Mouse (Mus musculus) midbrain, embryonic 11.5 days (tissue): ENCODE measurements around the gene 1520401A03Rik. TPM values are rescaled to one million over a fixed set of nuclear protein-coding genes. Genes with fewer than 3 reads are reported as not detected.
A peak's percentile ranks its signal among the peaks of the same experiment; 100 is the strongest.
"Not testable (repeated sequence)": the region's sequence is repeated elsewhere in the genome, so short reads cannot be mapped to it uniquely, and the experiment has no call there.

Experiments used
- ATAC-seq: fragments of 200-750 bp; cut with Nextera tagmentation; 2 replicates; pipeline ENCODE4 v1.8.0; 2017; ENCODE audit warnings: moderate TSS enrichment, moderate library complexity; ENCODE audit not compliant: low FRiP score
- DNase-seq: peaks from one replicate; pipeline ENCODE4 v3.0.0; 2015; ENCODE audit warnings: low spot score; ENCODE audit errors: missing footprints
- H3K27ac ChIP-seq: fragments of 300-500 bp; sonication (generic); 2 replicates; pipeline ENCODE4 v1.5.1; 2014; ENCODE audit warnings: low read depth, low read length
- H3K27me3 ChIP-seq: fragments of 300-500 bp; sonication (generic); 2 replicates; pipeline ENCODE4 v1.6.1; 2014; ENCODE audit warnings: mild to moderate bottlenecking, low read length, moderate library complexity, mixed read lengths; ENCODE audit not compliant: control insufficient read depth, insufficient read depth
- H3K36me3 ChIP-seq: fragments of 300-500 bp; sonication (generic); 2 replicates; pipeline ENCODE4 v1.6.1; 2014; ENCODE audit warnings: mild to moderate bottlenecking, low read length, moderate library complexity, mixed read lengths; ENCODE audit not compliant: control insufficient read depth, insufficient read depth
- H3K4me1 ChIP-seq: fragments of 300-500 bp; sonication (generic); 2 replicates; pipeline ENCODE4 v1.6.1; 2014; ENCODE audit warnings: low read length; ENCODE audit not compliant: control insufficient read depth, insufficient read depth
- H3K4me2 ChIP-seq: fragments of 300-500 bp; sonication (generic); 2 replicates; pipeline ENCODE4 v1.6.1; 2014; ENCODE audit warnings: mild to moderate bottlenecking, moderate library complexity
- H3K4me3 ChIP-seq: fragments of 300-500 bp; sonication (generic); 2 replicates; pipeline ENCODE4 v1.5.1; 2014; ENCODE audit warnings: low read depth, low read length
- H3K9ac ChIP-seq: fragments of 300-500 bp; sonication (generic); 2 replicates; pipeline ENCODE4 v1.6.1; 2014; ENCODE audit warnings: low read length
- H3K9me3 ChIP-seq: fragments of 300-500 bp; sonication (generic); 2 replicates; pipeline ENCODE4 v1.6.1; 2016; ENCODE audit warnings: low read length; ENCODE audit not compliant: control insufficient read depth
- WGBS: fragments of 180-500 bp; shearing (Covaris S2); extraction: QIAGEN DNeasy Blood & Tissue Kit; methylation state at CpG from one replicate; pipeline ENCODE4 v1.1.7; 2014; 5-methylcytosine and 5-hydroxymethylcytosine counted together
- polyA plus RNA-seq: library from polyadenylated mRNA; unstranded; fragments of >200 nt; fragmentation: Nextera tagmentation; extraction: Ambion mirVana; gene quantifications from 2 replicates; pipeline ENCODE4 v1.2.1, GENCODE M21; 2014

The 1520401A03Rik gene
- not detected in 2 replicates for polyA plus RNA-seq

DNA sequence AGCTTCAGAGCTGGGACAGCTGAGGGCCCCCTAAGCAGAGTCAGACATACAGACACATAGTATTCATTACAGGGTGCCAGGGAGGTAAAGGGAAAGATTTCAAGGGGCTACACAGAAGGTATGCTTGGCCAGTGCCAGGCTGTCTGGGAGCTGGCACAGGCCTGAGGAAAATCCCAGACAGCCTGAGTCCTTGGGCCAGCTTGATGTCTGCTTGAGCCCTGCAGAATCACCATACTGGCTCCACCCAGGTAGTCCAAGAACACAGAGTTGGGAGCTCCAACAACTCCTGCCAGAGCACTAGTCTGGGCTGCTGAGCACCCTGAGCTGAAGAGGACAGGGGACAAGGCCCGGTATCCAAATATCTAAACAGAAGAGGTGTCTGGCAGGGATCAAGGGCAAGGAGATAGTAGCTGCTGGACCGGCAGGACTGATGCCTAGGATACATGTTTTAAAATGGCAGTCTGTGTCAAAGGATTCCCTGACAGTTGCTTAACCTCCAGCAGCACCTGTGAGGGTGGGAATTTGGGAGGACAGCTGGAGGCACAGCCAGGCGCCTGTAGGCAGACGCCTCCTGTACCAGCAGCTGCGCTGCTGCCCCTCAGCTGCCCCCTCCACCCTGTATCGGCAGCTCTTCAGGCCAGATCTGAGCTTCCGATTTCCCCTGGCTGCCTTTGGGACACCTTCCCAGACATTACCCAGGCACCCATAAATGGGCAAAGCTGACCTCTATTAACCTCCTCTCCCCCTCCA, at the start of gene 1520401A03Rik:
1520401A03Rik (minus strand) TSS at position 408 of the 750 bp plus-strand sequence.
- WGBS, result 80% methylated on average over 7 of the region's 7 CpGs
- ATAC-seq (no peak), DNase-seq (no peak)
- H3K9ac ChIP-seq, result no peak within 1 kb of the TSS
- H3K27ac ChIP-seq, result no peak within 1 kb of the TSS
- H3K36me3 ChIP-seq, result no peaks in the 10 kb centered on the region
- H3K4me2 ChIP-seq, result no peak within 1 kb of the TSS
- H3K9me3 ChIP-seq, result no peaks in the 10 kb centered on the region
- H3K27me3 ChIP-seq, result no peaks in the 10 kb centered on the region
- H3K4me3 ChIP-seq, result no peak within 1 kb of the TSS
- H3K4me1 ChIP-seq, result peaks cover 7% of the 10 kb centered on the region; the same call in 1 of the 2 replicates

DNA sequence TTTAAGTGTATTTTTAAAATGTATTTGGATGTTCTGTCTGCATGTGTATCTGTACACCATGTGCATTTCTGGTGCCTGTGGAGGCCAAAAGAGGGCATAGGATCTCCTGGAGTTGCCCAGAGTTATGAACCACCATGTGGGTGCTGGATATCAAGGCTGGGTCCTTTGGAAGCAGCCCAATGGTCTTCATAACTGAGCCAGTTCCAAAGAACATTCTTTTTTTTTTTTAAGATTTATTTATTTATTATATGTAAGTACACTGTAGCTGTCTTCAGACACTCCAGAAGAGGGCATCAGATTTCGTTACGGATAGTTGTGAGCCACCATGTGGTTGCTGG, 49.6 kb upstream of the 1520401A03Rik start:
- Histone ChIP-seq H3K4me3 (peak overlapping the region; percentile 86; the same call in 1 of the 2 replicates), H3K4me2 (peak overlapping the region; percentile 37; the same call in 1 of the 2 replicates)
- H3K9me3 ChIP-seq, H3K27ac ChIP-seq, ATAC-seq, H3K9ac ChIP-seq, DNase-seq, H3K36me3 ChIP-seq, H3K27me3 ChIP-seq, H3K4me1 ChIP-seq: not testable (repeated sequence)
- no CpG with 5 or more reads among the region's 2 CpGs for WGBS

DNA sequence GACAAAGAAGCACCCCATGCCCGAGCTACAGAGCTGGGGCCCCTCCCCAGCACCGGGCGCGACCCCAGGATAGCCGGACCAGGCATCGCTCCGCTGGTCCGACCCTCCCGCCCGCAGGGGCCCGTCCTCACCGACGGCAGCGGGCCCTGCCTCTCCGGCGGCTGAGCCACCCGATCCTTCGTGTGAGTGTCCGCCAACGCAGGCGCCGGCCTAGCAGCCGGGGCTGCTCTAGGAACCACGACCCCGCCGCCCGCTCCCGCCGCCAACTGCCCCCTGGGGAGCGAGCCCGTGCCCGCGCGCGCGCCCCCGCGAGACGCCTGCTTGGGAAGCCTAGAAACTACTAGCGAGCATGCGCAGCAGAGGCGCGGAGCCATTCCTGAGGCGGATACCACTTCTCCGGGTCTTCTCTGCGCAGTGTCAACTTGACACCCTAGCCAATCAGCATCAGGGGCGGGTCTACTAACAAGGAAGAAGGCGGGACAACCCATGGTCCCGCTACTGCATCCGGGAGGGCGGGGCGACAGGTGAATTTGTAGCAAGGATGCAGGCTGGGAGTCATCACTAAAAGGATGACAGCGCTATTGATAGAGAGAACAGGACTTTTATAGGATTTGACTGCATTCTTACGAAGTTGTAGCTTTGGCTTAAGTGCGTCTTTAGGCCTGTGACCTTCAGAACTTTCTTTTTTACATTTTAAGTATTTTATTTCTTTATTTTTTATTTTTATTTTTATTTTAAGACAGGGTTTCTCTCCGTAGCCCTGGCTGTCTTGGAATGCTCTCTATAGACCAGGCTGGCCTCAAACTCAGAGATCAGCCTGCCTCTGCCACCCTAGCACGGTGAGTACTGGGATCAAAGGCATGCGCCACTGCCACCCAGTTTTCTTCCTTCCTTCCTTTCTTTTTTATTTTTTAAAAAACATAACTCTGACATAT, 49.0 kb upstream of the 1520401A03Rik start, which contains the start of gene Flywch1:
Flywch1 (minus strand) TSS at position 319 of the 935 bp plus-strand sequence.
- WGBS, result 4% methylated on average over 57 of the region's 58 CpGs

DNA sequence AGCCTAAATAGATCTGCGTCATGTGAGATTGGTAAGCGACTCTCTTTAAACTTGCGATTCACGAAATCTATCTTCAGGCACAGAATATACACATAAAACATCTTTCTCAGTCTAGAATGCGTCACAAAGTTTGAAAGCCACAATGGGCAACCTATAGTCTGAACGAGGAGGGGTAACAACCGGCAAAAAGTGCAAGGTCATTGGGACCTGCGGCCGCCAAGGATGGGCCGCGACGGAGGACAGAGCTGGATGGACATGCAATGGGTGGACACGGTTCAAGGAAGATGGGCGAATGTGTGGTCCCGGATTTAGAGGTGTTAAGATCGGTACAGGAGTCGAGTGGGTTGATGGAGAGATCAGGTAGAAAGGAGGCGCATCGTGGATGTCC, 48.3 kb upstream of the 1520401A03Rik start:
- Histone ChIP-seq H3K36me3 (no peaks in the 10 kb centered on the region; the same call in 1 of the 2 replicates), H3K27me3 (no peaks in the 10 kb centered on the region), H3K27ac (peak overlapping the region; percentile 82), H3K9ac (peak overlapping the region; percentile 98), H3K4me3 (peak overlapping the region; percentile 86), H3K9me3 (no peaks in the 10 kb centered on the region), H3K4me2 (peak overlapping the region; percentile 51), H3K4me1 (peaks cover 7% of the 10 kb centered on the region)
- ATAC-seq (no peak), DNase-seq (no peak)
- 1% methylated on average over 19 of the region's 19 CpGs for WGBS

More for the DNA sequence above, 49.0 kb upstream of the 1520401A03Rik start, which contains the start of gene Flywch1:
- H3K36me3 ChIP-seq, result no peaks in the 10 kb centered on the region; the same call in 1 of the 2 replicates
- peak within 1 kb of the TSS; percentile 98 for H3K9ac ChIP-seq
- H3K27me3 ChIP-seq, result no peaks in the 10 kb centered on the region
- DNase-seq (peak; percentile 100), ATAC-seq (peak; percentile 98)
- no peaks in the 10 kb centered on the region for H3K9me3 ChIP-seq
- peak within 1 kb of the TSS; percentile 86 for H3K4me3 ChIP-seq
- H3K4me1 ChIP-seq, result peaks cover 7% of the 10 kb centered on the region
- H3K27ac ChIP-seq, result peak within 1 kb of the TSS; percentile 82
- peak within 1 kb of the TSS; percentile 51 for H3K4me2 ChIP-seq

DNA sequence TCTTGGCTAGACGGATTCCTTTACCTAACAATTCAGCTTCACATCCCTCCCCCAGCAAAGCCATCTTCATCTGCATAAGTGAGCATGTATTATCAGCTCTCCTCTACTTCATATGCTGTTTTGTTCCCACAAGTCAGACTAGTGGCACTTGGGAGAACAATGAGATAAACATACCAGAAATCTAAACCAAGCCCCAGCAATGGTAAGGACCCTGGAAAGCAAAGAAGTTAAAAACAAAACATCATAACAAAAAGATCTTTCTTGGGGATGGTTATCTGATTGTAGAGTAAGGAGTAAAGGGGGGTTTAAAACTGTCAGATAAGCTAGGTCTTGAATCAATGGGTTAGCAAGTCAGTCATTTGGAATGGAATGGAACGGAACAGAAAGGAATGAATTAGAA, 47.9 kb upstream of the 1520401A03Rik start:
- WGBS, result 17% methylated on average over 2 of the region's 2 CpGs
- H3K9ac ChIP-seq, result peak overlapping the region; percentile 98
- no peaks in the 10 kb centered on the region for H3K9me3 ChIP-seq
- H3K4me1 ChIP-seq, result peaks cover 7% of the 10 kb centered on the region
- peak overlapping the region; percentile 51 for H3K4me2 ChIP-seq
- H3K27ac ChIP-seq, result no peak overlapping the region; the same call in 1 of the 2 replicates
- no peaks in the 10 kb centered on the region; the same call in 1 of the 2 replicates for H3K36me3 ChIP-seq
- peak overlapping the region; percentile 86 for H3K4me3 ChIP-seq
- ATAC-seq, result no peak
- DNase-seq, result peak; percentile 87
- H3K27me3 ChIP-seq, result no peaks in the 10 kb centered on the region

DNA sequence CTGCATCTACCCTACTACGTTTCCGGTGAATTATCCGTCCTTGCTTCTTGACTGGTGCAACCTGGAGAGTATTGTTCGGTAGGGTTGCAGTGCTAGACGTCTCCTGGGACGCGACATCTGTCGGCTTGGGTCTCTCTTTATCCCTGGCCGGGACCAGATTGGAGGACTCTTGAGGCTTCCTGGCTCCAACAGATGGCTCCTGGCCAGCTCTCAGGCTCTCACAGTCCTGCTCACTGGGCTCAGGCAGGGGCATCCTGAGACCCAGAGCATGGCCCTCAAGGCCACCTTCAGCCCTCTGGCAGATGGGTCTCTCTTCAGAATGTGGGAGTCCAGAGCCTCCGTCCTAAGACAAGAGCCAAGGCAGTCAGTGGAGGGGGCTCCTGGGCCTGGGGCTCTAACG, 40.4 kb upstream of the 1520401A03Rik start:
- no peaks in the 10 kb centered on the region for H3K9me3 ChIP-seq
- no peaks in the 10 kb centered on the region for H3K4me1 ChIP-seq
- DNase-seq (peak; percentile 44), ATAC-seq (no peak)
- no peak overlapping the region for H3K27ac ChIP-seq
- H3K4me3 ChIP-seq, result no peak overlapping the region
- H3K36me3 ChIP-seq, result peaks cover 33% of the 10 kb centered on the region
- no peak overlapping the region for H3K4me2 ChIP-seq
- WGBS, result 87% methylated on average over 11 of the region's 11 CpGs
- no peaks in the 10 kb centered on the region for H3K27me3 ChIP-seq
- H3K9ac ChIP-seq, result no peak overlapping the region

DNA sequence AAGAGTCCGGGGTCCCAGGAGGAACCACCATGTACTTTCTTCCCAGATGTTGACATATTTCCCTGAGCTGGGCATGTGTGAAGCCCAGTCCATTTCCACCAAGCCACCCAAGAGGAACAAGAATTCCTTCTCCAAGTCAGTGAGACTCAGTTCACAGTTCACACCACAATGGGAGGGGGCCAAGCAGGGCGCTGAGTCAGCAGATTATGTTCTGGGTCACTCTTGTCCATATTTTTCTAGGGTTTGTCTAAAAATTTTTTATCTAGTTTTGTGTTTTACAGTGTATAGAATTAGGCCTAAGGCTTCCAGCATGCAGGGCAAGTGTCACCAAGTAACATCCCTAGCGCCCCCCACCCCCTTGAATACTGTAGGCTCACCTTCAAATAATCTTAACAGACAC, 38.6 kb upstream of the 1520401A03Rik start:
- no peak overlapping the region for H3K4me2 ChIP-seq
- no peaks in the 10 kb centered on the region for H3K9me3 ChIP-seq
- ATAC-seq (no peak), DNase-seq (peak; percentile 49)
- peaks cover 43% of the 10 kb centered on the region for H3K36me3 ChIP-seq
- no peak overlapping the region for H3K9ac ChIP-seq
- no peak overlapping the region for H3K27ac ChIP-seq
- 95% methylated on average over 3 of the region's 3 CpGs for WGBS
- no peaks in the 10 kb centered on the region for H3K4me1 ChIP-seq
- H3K27me3 ChIP-seq, result no peaks in the 10 kb centered on the region
- no peak overlapping the region for H3K4me3 ChIP-seq

DNA sequence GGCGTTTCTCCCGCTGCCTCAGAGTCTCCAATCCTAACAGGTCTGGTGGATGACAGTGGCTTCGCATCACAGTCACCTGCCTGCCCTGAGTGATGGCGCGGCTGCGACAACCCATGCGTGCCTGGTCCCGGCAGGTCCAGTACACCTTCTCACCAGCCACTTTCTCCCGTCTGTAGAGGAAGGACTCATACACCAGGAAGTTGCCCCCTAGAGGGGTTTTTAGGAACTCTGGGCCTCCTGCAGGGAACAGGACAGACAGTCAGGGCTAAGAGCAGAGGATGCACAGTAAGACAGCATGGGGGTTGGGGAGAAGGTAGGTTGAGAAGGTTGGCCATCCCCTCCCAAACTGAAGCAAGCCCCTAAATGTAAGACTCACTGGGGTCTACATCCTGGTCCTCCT, 37.6 kb upstream of the 1520401A03Rik start:
- Histone ChIP-seq H3K4me3 (no peak overlapping the region), H3K9ac (no peak overlapping the region), H3K27me3 (no peaks in the 10 kb centered on the region), H3K9me3 (no peaks in the 10 kb centered on the region), H3K36me3 (peaks cover 49% of the 10 kb centered on the region), H3K27ac (no peak overlapping the region), H3K4me2 (no peak overlapping the region), H3K4me1 (no peaks in the 10 kb centered on the region)
- 91% methylated on average over 9 of the region's 9 CpGs for WGBS
- ATAC-seq (no peak), DNase-seq (peak; percentile 10)
